In genomic region chr7:64839281-64839680, GRCm38 (mm10) we compare ENCODE assay signal across 9 mouse cellular contexts. TPM values are rescaled to one million over a fixed set of nuclear protein-coding genes. Genes with fewer than 3 reads are reported as not detected.
DNase-seq lines count a peak whose midpoint lies in the region; ATAC-seq and TF ChIP-seq lines count a peak whose summit lies in the region.
"Had no signal": no experiment of that assay in that cellular context is flagged by ENCODE, and none has a peak within 500 bp of the region (broad histone marks: within the 10 kb centered on the region; RNA-seq: fewer than 3 reads in every experiment).

No protein-coding gene starts in this region.

- no peak overlapping the region for H3K27ac ChIP-seq in heart, embryonic 11.5 days (ENCODE audit: low read depth, low read length)
- no peak overlapping the region for H3K27ac ChIP-seq in lung, embryonic 14.5 days (ENCODE audit: low read depth)
- H3K27ac ChIP-seq in forebrain, embryonic 15.5 days (replicated peaks) = no peak overlapping the region
- no peak overlapping the region for H3K27ac ChIP-seq in stomach, embryonic 16.5 days (ENCODE audit: low read length)
- H3K27ac ChIP-seq: macrophage had no signal

- 54% methylated on average over 2 of the region's 2 CpGs for WGBS in heart, embryonic 11.5 days (ENCODE audit: insufficient replicate concordance)
- 50% methylated on average over 2 of the region's 2 CpGs for WGBS in lung, embryonic 14.5 days
- WGBS in forebrain, embryonic 15.5 days = 55% methylated on average over 2 of the region's 2 CpGs
- WGBS in stomach, embryonic 16.5 days = 51% methylated on average over 2 of the region's 2 CpGs

- no peak overlapping the region for H3K9ac ChIP-seq in heart, embryonic 11.5 days (ENCODE audit: low read depth, low read length)
- no peak overlapping the region for H3K9ac ChIP-seq in lung, embryonic 14.5 days
- H3K9ac ChIP-seq in forebrain, embryonic 15.5 days (replicated peaks) = no peak overlapping the region
- H3K9ac ChIP-seq in stomach, embryonic 16.5 days (ENCODE audit: low read length) = no peak overlapping the region

- H3K4me2 ChIP-seq in heart, embryonic 11.5 days = peak overlapping the region; percentile 74
- H3K4me2 ChIP-seq in lung, embryonic 14.5 days = peak overlapping the region; percentile 54; the same call in 1 of the 2 replicates
- peak overlapping the region; percentile 44; the same call in 1 of the 2 replicates for H3K4me2 ChIP-seq in forebrain, embryonic 15.5 days (replicated peaks)
- H3K4me2 ChIP-seq in stomach, embryonic 16.5 days (ENCODE audit: low read depth, low read length) = peak overlapping the region; percentile 38

- ATAC-seq in heart, embryonic 11.5 days (replicated peaks; ENCODE audit: insufficient number of reproducible peaks, low FRiP score, low TSS enrichment) = no peak
- no peak for ATAC-seq in lung, embryonic 14.5 days (ENCODE audit: insufficient read depth)
- no peak for ATAC-seq in forebrain, embryonic 15.5 days (replicated peaks)
- no peak for ATAC-seq in stomach, embryonic 16.5 days (ENCODE audit: insufficient read depth, low FRiP score)
- no peak for ATAC-seq in monocyte, adult 5-6 weeks (replicated peaks; ENCODE audit: insufficient number of reproducible peaks, low FRiP score, low TSS enrichment, poor library complexity, severe bottlenecking)

- DNase-seq in heart, postnatal 4 days = no peak
- no peak for DNase-seq in lung, embryonic 14.5 days
- no peak for DNase-seq in lung, postnatal 25 days (ENCODE audit: low spot score)
- no peak for DNase-seq in testis, postnatal 10 days (ENCODE audit: low spot score)

- no peaks in the 10 kb centered on the region for H3K9me3 ChIP-seq in heart, embryonic 11.5 days (replicated peaks; ENCODE audit: control insufficient read depth, low read length)
- H3K9me3 ChIP-seq in lung, embryonic 14.5 days (ENCODE audit: low read depth, low read length) = no peaks in the 10 kb centered on the region
- H3K9me3 ChIP-seq in forebrain, embryonic 15.5 days = no peaks in the 10 kb centered on the region
- H3K9me3 ChIP-seq in stomach, embryonic 16.5 days (replicated peaks; ENCODE audit: control insufficient read depth, low read length) = no peaks in the 10 kb centered on the region

- no peak overlapping the region for H3K4me3 ChIP-seq in heart, embryonic 11.5 days (ENCODE audit: low read depth, low read length)
- no peak overlapping the region for H3K4me3 ChIP-seq in lung, embryonic 14.5 days (ENCODE audit: low read depth, low read length)
- no peak overlapping the region for H3K4me3 ChIP-seq in forebrain, embryonic 15.5 days
- H3K4me3 ChIP-seq in stomach, embryonic 16.5 days (replicated peaks; ENCODE audit: low read length) = no peak overlapping the region

- H3K27me3 ChIP-seq in heart, embryonic 11.5 days (ENCODE audit: control insufficient read depth, insufficient read depth, low read length) = no peaks in the 10 kb centered on the region
- H3K27me3 ChIP-seq in lung, embryonic 14.5 days (ENCODE audit: insufficient read depth, low read length) = no peaks in the 10 kb centered on the region
- H3K27me3 ChIP-seq in forebrain, embryonic 15.5 days = no peaks in the 10 kb centered on the region
- no peaks in the 10 kb centered on the region for H3K27me3 ChIP-seq in stomach, embryonic 16.5 days (ENCODE audit: control insufficient read depth, insufficient read depth, low read length)

- TF ChIP-seq CTCF in lung, embryonic 14.5 days (IDR thresholded peaks at IDR 0.05; ENCODE audit: low read depth) = no peak

- H3K4me1 ChIP-seq in heart, embryonic 11.5 days (ENCODE audit: control insufficient read depth, insufficient read depth, low read length) = 0 out of 2 replicates have a peak, but pooled peaks cover 3% of the 10 kb centered on the region
- no peaks in the 10 kb centered on the region for H3K4me1 ChIP-seq in lung, embryonic 14.5 days (ENCODE audit: insufficient read depth)
- H3K4me1 ChIP-seq in forebrain, embryonic 15.5 days = peaks cover 21% of the 10 kb centered on the region
- H3K4me1 ChIP-seq in stomach, embryonic 16.5 days (ENCODE audit: control insufficient read depth, insufficient read depth, low read length) = peaks cover 4% of the 10 kb centered on the region; the same call in 1 of the 2 replicates

- no peaks in the 10 kb centered on the region for H3K36me3 ChIP-seq in heart, embryonic 11.5 days (ENCODE audit: control insufficient read depth, insufficient read depth, low read length)
- H3K36me3 ChIP-seq in lung, embryonic 14.5 days (ENCODE audit: insufficient read depth) = no peaks in the 10 kb centered on the region
- no peaks in the 10 kb centered on the region for H3K36me3 ChIP-seq in forebrain, embryonic 15.5 days
- H3K36me3 ChIP-seq in stomach, embryonic 16.5 days (ENCODE audit: control insufficient read depth, insufficient read depth, low read length) = no peaks in the 10 kb centered on the region

RNA-seq across cellular contexts. Expression of gene Nsmce3, which starts 33.5 kb away (rescaled TPM):
- 9.7 and 10.1 TPM in 2 replicates for polyA plus RNA-seq in heart, embryonic 11.5 days (2014; fragmentation: Nextera tagmentation; extraction: Ambion mirVana)
- total RNA-seq in heart, postnatal 4 days (2021) = 1 to 10 TPM; 4.6 to 5.0 TPM
- 11.8 and 12.2 TPM in 2 replicates for polyA plus RNA-seq in lung, embryonic 14.5 days (2014; fragmentation: Nextera tagmentation; extraction: Ambion mirVana)
- polyA plus RNA-seq in forebrain, embryonic 15.5 days (2015; fragmentation: Nextera tagmentation; extraction: Ambion mirVana) = 9.6 and 10.0 TPM in 2 replicates
- 9.7 and 10.6 TPM in 2 replicates for polyA plus RNA-seq in stomach, embryonic 16.5 days (2015; fragmentation: Nextera tagmentation; extraction: Ambion mirVana)
- 6.0 to 7.1 TPM (median 7.1 TPM) in 3 replicates for total RNA-seq in monocyte, adult 5-6 weeks (2017)
